Mouse (Mus musculus) lung, postnatal 36 days (tissue): ENCODE data around the gene Wdr20.

ENCODE experiments used
- DNase-seq: peaks from one replicate; pipeline ENCODE4 v3.0.0; 2022; ENCODE audit warnings: mixed read lengths

Gene Wdr20

GRCm38 (mm10) chr12:110830293-110831024, 92.7 kb downstream of the Wdr20 start:
- no peak for DNase-seq

- no peak for DNase-seq
Observed at GRCm38 (mm10) chr12:110835182-110835581, 97.4 kb downstream of the Wdr20 start.

- DNase-seq: no peak
Observed at GRCm38 (mm10) chr12:110836729-110837128, 99.0 kb downstream of the Wdr20 start.

GRCm38 (mm10) chr12:110837192-110837841, 99.6 kb downstream of the Wdr20 start:
- DNase-seq: no peak

GRCm38 (mm10) chr12:110837850-110838249, 100.1 kb downstream of the Wdr20 start:
- DNase-seq: no peak

GRCm38 (mm10) chr12:110840348-110841198, 102.8 kb downstream of the Wdr20 start, which contains the start of gene Mok:
Gene Mok, minus strand, starts transcription at chr12:110840939.
- peak; percentile 95 for DNase-seq

GRCm38 (mm10) chr12:110841731-110842493, 104.2 kb downstream of the Wdr20 start:
- DNase-seq: no peak

GRCm38 (mm10) chr12:110843194-110844048, 105.7 kb downstream of the Wdr20 start:
- peak; percentile 91 for DNase-seq

GRCm38 (mm10) chr12:110844227-110845130, 106.7 kb downstream of the Wdr20 start:
- peak; percentile 46 for DNase-seq

GRCm38 (mm10) chr12:110845131-110845880, 107.6 kb downstream of the Wdr20 start:
- DNase-seq: peak; percentile 97

- no peak for DNase-seq
Observed at GRCm38 (mm10) chr12:110846191-110846765, 108.5 kb downstream of the Wdr20 start.

- peak; percentile 90 for DNase-seq
Observed at GRCm38 (mm10) chr12:110850010-110850928, 112.5 kb downstream of the Wdr20 start, which contains the start of gene Zfp839. Gene Zfp839, plus strand, starts transcription at chr12:110850253.

- DNase-seq: no peak
Observed at GRCm38 (mm10) chr12:110850929-110851256, 113.1 kb downstream of the Wdr20 start.

- DNase-seq: no peak
Observed at GRCm38 (mm10) chr12:110851414-110851813, 113.7 kb downstream of the Wdr20 start.

GRCm38 (mm10) chr12:110851923-110852322, 114.2 kb downstream of the Wdr20 start:
- DNase-seq: no peak
